Mouse (Mus musculus): ENCODE measurements around the gene Kcnk4. TPM values are rescaled to one million over a fixed set of nuclear protein-coding genes. Genes with fewer than 3 reads are reported as not detected.
A peak's percentile ranks its signal among the peaks of the same experiment; 100 is the strongest.

Gene Kcnk4
- polyA plus RNA-seq, 3 experiments from 2014 or later: not detected

GRCm38 (mm10) chr19:6968491-6969271 is 34.4 kb upstream of the Kcnk4 start:
- ATAC-seq: no peak

DNA sequence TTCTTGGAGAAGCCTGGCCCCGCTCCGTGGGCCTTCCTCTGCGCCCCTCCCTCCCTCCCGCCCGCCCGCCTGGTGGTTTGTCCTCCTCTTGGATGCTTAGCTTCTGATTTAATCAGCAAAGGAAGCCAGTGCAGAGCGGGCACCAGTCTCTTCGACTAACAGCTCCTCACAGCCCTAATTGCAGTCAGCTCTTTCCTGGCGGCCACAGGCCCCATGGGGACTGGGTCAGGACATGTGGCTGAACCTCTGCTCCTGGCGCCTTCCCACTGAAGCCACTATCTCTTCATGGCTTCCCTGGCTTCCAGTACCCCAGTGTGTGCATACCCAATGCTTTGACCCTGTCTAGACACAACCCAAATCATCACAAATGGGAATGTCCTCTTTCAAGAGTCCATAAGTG is 22.1 kb upstream of the Kcnk4 start:
- ATAC-seq: no peak

DNA sequence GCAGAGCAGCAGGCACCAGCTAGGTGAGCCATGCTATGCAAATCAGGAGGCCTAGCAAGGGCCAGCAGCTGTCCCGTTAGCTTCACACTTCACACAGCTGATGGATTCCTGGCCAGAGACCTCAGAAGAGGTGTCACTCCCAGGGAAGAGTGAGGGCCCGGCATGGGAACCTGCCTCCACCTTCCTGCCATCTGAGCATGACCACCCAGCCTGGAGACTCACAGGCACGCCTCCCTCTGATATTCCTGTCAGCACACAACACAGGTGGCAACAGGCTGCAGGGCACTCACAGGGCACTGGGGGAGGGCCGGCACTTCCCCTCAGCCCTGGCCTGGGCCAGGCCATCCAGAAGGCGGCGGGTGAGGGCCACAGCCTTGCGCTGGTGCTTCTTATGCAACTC is 21.1 kb upstream of the Kcnk4 start:
- no peak for ATAC-seq

GRCm38 (mm10) chr19:6954046-6954445 is 19.7 kb upstream of the Kcnk4 start:
- ATAC-seq: no peak

DNA sequence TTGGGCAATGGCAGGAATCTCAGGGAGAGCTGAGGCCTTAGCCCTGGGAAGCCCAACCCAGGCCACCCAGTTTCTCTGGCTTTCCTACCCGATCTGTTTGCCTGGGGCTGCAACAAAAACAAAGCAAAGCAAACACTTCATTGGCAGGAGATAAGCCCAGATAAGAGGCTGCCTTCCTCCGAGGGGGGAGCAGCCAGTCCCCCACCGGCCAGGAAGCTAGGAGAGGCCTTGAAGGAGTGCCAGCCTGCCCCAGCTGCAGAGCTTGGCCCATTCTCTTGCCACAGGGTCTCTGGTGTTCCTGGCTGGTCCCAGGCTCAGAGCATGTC is 18.4 kb upstream of the Kcnk4 start:
- no peak for ATAC-seq

DNA sequence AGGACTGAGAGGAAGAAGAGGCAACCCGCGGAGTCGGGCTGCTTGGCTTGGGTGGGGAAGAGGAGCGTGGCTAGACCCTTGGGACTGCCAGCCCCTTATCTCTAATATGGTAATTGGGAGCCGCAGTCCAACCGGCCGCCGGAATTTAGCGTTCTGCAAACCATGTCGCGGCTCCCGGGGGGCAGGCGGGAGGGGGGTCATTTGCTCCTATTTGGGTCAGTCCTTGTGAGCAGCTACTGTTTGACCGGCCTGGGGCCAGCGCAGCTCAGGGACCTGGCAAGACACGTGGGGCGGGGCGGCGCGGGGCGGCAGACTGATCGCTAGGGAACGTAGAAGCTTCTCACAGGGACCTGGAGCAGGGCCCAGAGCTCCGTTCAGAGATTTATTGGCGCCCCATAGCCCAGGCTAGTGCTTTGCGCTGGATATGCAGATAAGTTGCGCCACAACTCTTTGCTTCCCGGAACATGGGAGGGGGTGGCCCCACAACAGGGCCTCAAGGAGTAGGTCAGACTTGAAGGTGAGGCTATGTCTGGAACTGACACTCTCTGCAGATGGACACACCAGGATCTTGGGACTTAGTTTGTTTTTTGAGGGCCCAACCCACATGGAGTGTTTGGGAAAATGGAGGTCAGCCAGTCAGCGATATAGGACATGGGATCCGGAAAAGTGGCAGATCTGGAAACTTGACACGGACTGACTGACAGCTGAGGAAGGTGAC is 17.8 kb upstream of the Kcnk4 start:
- ATAC-seq: peak; percentile 19

DNA sequence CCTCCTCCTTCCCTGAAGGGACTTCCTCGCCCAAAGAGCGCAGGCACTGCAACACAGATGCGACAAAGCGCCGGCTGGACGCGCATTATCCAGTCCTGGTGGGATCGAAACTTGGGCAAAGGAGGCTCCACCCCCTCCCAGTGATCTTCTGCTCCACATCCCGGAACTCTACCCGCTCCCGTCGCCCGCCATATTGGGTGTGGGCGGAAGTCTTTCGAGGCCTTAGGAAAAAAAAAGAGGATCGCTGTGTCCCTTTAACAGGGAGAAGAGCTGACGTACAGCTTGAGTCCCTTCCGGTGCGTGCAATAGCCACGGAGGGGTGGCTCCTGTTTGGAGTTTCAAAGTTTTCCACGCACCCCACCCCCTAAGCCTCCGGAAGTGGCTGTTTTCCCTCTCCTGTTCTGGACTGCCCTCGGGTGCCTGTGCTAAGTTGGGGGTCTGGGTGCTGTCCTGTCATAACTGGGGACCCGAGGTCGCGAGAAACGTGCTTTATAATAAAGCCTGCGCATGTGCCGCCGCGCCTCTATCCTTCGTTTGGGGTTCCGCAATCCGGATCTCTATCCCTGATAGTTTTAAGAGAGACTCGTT is 17.2 kb upstream of the Kcnk4 start:
- ATAC-seq: peak; percentile 60

GRCm38 (mm10) chr19:6950613-6951153 is 16.4 kb upstream of the Kcnk4 start:
- ATAC-seq: peak; percentile 36

GRCm38 (mm10) chr19:6949951-6950350 is 15.6 kb upstream of the Kcnk4 start:
- ATAC-seq: no peak

- ATAC-seq: no peak
Measured at GRCm38 (mm10) chr19:6949532-6949931, 15.2 kb upstream of the Kcnk4 start.

DNA sequence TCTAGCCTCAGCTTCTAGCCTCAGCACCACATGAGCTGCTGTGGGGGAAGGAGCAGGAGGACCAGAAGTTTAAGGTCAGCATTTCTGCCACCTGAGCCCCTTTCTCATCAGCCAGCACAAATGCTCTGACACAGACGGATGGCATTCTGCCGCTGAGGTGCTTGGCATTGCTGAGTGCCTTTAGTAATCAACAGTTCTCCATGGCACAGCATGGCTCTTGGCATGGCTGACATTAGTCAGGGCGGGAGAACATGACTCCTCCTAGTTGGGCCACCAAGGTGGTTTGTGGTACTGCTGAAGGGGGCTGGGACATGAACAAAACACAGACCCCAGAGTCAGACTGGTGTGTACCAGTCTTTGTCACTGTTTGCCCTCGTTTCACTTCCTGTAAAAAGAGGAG is 13.9 kb upstream of the Kcnk4 start:
- ATAC-seq: no peak

DNA sequence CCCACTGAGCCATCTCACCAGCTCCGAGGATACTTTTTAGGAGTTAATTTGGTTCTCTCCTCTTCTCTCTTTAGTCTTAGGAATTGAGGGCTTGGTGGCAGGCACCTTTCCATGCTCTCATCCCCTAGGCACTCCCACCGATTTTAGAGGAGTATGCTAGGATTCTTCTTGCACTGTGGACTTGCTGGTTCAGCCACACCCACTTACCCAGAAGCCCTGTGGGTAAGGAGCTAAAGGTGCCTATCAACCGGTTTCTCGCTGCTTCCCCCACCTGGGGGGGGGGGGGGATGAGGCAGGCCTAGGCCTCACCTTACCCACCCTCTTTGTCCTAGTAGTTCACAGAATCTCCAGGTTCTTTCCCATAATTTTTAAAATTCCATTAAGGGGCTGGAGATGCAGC is 13.4 kb upstream of the Kcnk4 start:
- no peak for ATAC-seq

DNA sequence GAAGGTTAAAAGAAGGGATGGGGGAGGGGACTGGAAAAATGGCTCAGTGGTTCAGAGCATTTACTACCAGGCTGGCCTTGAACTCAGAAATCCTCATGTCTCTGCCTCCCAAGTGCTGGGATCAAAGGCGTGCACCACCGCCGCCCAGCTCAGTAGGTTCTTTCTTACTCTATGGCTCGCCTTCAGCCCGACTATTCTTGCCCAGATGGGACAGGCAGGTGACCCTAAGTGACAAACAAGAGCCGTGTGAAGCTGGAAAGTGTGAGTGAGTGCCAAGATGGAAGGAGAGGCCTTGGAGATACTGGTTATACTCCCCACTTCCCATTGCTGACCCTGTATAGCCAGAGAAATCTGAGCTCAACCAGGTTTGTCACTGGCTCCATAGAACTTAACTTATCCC is 9.4 kb upstream of the Kcnk4 start:
- no peak for ATAC-seq

DNA sequence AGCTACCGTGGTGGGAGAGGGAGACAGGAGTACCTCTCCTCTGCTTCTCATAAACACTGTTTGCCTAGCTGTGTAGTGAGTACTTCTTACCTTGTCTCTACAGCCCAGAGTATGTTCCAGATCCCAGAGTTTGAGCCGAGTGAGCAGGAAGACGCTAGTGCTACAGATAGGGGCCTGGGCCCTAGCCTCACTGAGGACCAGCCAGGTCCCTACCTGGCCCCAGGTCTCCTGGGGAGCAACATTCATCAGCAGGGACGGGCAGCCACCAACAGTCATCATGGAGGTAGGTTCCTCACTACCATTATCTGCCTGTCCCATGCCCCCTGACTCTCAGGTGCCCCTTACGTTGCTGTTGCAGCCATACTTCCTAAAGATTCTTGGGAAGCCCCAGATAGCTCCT is 8.4 kb upstream of the Kcnk4 start:
- no peak for ATAC-seq

GRCm38 (mm10) chr19:6942249-6942691 is 8.0 kb upstream of the Kcnk4 start, which contains the start of gene Gpr137:
Gene Gpr137, minus strand, starts transcription at chr19:6942480.
- ATAC-seq: peak; percentile 79

DNA sequence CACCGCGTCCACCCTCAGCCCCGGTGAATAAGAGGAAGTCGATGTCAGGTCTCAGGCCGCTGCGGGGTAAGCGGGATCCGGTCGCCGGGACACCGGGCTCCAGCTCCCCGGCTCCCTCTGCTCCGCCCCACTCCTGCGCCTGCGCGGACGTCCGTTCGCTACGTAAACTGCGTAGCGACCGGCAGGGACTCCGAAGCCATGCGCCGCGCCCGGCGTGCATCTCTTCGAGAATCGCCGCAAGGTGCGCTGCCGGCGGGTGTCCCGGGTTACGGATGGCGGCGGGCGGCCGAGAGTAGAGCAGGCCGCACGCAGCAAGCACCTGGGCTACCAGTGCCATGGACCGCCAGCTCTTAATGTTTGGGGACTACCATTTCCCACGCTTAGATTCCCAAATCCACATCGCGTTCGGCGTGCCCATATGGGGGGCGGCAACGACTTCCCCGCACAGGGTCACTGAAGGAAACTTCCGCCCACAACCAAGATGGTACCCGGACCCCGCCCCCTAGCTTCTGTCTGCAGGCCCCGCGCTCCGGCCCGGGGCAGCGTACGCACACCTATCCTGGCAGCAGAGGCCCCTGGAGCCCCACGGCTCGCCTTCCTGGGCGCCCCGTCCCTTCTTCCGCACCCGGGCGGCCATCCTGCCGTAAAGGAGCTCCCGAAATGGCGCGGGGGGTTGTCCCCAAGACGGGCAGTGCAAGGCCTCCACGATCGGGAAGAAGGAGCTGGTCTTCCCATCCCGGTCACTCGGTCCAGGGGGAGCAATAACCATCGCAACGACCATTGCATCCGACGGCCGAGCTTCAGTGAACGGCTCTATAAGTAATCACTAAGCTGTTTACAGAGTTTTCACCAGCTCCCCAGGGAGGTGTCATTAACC is 7.3 kb upstream of the Kcnk4 start, which contains the start of gene Bad:
Gene Bad, plus strand, starts transcription at position 490 of the 877 bp plus-strand sequence.
- peak; percentile 71 for ATAC-seq

- no peak for ATAC-seq
Measured at GRCm38 (mm10) chr19:6940396-6941351, 6.4 kb upstream of the Kcnk4 start.

DNA sequence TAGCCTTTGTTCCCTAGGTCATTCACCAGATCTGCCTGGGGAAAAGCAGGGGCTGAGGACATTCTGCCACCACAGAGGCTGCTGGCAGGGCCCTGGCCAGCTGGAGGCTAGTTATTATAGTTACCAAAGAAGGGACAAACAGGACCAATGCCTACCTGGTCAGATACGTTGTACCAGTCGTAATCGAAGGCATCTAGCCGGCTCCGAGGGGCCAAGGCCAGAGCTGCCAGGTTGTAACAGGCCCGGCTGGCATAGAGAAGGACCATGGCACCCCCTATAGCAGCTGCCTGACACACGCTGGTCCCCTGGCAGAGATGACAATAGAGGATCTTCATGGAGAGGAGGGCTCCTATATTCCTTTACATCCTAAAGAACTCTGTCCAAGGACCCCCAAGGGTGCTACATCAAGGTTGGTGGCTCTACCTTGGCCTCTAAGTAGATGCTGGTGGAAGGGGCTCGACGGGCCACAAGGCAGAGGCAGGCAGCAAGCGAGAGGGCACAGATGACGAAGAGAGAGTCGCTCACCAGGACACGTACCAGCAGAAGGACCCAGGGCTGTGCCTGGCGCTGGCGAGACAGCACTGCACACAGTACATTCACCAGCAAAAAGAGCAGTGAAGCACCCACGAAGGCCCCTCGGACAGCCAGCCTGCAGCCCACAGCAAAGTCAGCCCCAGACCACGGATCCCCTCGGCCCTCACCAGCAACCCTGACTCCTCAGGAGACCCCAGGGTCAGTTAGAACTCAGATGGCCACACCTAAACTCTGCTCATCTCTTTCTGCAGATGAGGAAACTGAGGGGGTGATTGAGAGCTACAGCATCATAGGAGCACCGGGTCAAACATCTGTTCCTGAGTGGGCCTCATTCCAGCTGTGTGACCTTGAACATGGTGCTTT is 5.0 kb upstream of the Kcnk4 start:
- ATAC-seq: no peak

- no peak for ATAC-seq
Measured at GRCm38 (mm10) chr19:6937541-6938465, 3.5 kb upstream of the Kcnk4 start.

All from inflammation-experienced regulatory T-cells, adult 6 months (primary cell).